Mouse (Mus musculus) Muller cell, postnatal 12 days (primary cell): ENCODE data around the gene Gm5129.
A peak's percentile ranks its signal among the peaks of the same experiment; 100 is the strongest.
"Not testable (repeated sequence)": the region's sequence is repeated elsewhere in the genome, so short reads cannot be mapped to it uniquely, and the experiment has no call there.

Source experiments
- DNase-seq: peaks from one replicate; pipeline ENCODE4 v3.0.0-alpha.2; 2015; ENCODE audit errors: inconsistent ontology term

Gene Gm5129

GRCm38 (mm10) chr5:29735557-29736061, at the start of gene Gm5129, which contains the start of gene Dnajb6:
Gene Gm5129, minus strand, starts transcription at chr5:29735936.
Gene Dnajb6, plus strand, starts transcription at chr5:29735688.
- DNase-seq: peak; percentile 97

- DNase-seq: not testable (repeated sequence)
Observed at GRCm38 (mm10) chr5:29784906-29785305, 49.2 kb upstream of the Gm5129 start.

GRCm38 (mm10) chr5:29782261-29782660, 46.5 kb upstream of the Gm5129 start:
- DNase-seq: no peak

GRCm38 (mm10) chr5:29779733-29780132, 44.0 kb upstream of the Gm5129 start:
- DNase-seq: not testable (repeated sequence)

GRCm38 (mm10) chr5:29778029-29778428, 42.3 kb upstream of the Gm5129 start:
- DNase-seq: no peak

GRCm38 (mm10) chr5:29775437-29775836, 39.7 kb upstream of the Gm5129 start:
- no peak for DNase-seq

- peak; percentile 46 for DNase-seq
Observed at GRCm38 (mm10) chr5:29773460-29774150, 37.9 kb upstream of the Gm5129 start.

- peak; percentile 60 for DNase-seq
Observed at GRCm38 (mm10) chr5:29772651-29773330, 37.1 kb upstream of the Gm5129 start.

GRCm38 (mm10) chr5:29772038-29772437, 36.3 kb upstream of the Gm5129 start:
- DNase-seq: peak; percentile 67

GRCm38 (mm10) chr5:29770935-29771334, 35.2 kb upstream of the Gm5129 start:
- DNase-seq: no peak

- no peak for DNase-seq
Observed at GRCm38 (mm10) chr5:29759318-29759717, 23.6 kb upstream of the Gm5129 start.

GRCm38 (mm10) chr5:29752894-29753293, 17.2 kb upstream of the Gm5129 start:
- DNase-seq: no peak

- DNase-seq: peak; percentile 54
Observed at GRCm38 (mm10) chr5:29751306-29751705, 15.6 kb upstream of the Gm5129 start.

GRCm38 (mm10) chr5:29747661-29748060, 11.9 kb upstream of the Gm5129 start:
- DNase-seq: no peak

- DNase-seq: no peak
Observed at GRCm38 (mm10) chr5:29741093-29741492, 5.4 kb upstream of the Gm5129 start.

- no peak for DNase-seq
Observed at GRCm38 (mm10) chr5:29740651-29741050, 4.9 kb upstream of the Gm5129 start.

GRCm38 (mm10) chr5:29738076-29738475, 2.3 kb upstream of the Gm5129 start:
- DNase-seq: no peak

- DNase-seq: no peak
Observed at GRCm38 (mm10) chr5:29737471-29737870, 1.7 kb upstream of the Gm5129 start.

GRCm38 (mm10) chr5:29736942-29737341, 1.2 kb upstream of the Gm5129 start:
- peak; percentile 5 for DNase-seq

GRCm38 (mm10) chr5:29736073-29736900, 551 bp upstream of the Gm5129 start:
- peak; percentile 65 for DNase-seq

GRCm38 (mm10) chr5:29734831-29735510, 765 bp downstream of the Gm5129 start:
- no peak for DNase-seq
